Mouse (Mus musculus) hindbrain, postnatal 0 days (tissue): ENCODE measurements at regions not wholly inside any gene's neighbourhood (a gene's known extent, or its start where the extent isn't known, plus 50 kb on each side); places are given as distances from the start of the nearest gene placed in this dataset.

Experiments
- ATAC-seq: fragments of 200-750 bp; cut with Nextera tagmentation; 2 replicates; pipeline ENCODE4 v1.8.0; 2017; ENCODE audit warnings: mild to moderate bottlenecking, moderate TSS enrichment, moderate library complexity
- DNase-seq: peaks from one replicate; pipeline ENCODE4 v3.0.0-alpha.2; 2015; ENCODE audit warnings: low spot score
- H3K27ac ChIP-seq: fragments of 300-500 bp; sonication (generic); 2 replicates; pipeline ENCODE4 v1.5.1; 2014; ENCODE audit warnings: mild to moderate bottlenecking
- H3K27me3 ChIP-seq: fragments of 300-500 bp; sonication (generic); 2 replicates; pipeline ENCODE4 v1.6.1; 2014; ENCODE audit warnings: low read length, mixed read lengths; ENCODE audit not compliant: insufficient read depth
- H3K36me3 ChIP-seq: fragments of 300-500 bp; sonication (generic); 2 replicates; pipeline ENCODE4 v1.6.1; 2014; ENCODE audit warnings: low read length, mixed read lengths; ENCODE audit not compliant: insufficient read depth
- H3K4me1 ChIP-seq: fragments of 300-500 bp; sonication (generic); 2 replicates; pipeline ENCODE4 v1.6.1; 2014; ENCODE audit warnings: antibody characterized with exemption, low read length, mixed read lengths; ENCODE audit not compliant: insufficient read depth
- H3K4me2 ChIP-seq: fragments of 300-500 bp; sonication (generic); 2 replicates; pipeline ENCODE4 v1.6.1; 2014; ENCODE audit warnings: low read depth, mild to moderate bottlenecking, low read length, moderate library complexity, mixed read lengths
- H3K4me3 ChIP-seq: fragments of 300-500 bp; sonication (generic); 2 replicates; pipeline ENCODE4 v1.5.1; 2014; ENCODE audit warnings: low read length
- H3K9ac ChIP-seq: fragments of 300-500 bp; sonication (generic); replicated peaks from 2 replicates; pipeline ENCODE4 v1.6.1; 2014; ENCODE audit warnings: mild to moderate bottlenecking, low read length, moderate library complexity, mixed read lengths
- H3K9me3 ChIP-seq: fragments of 300-500 bp; sonication (generic); 2 replicates; pipeline ENCODE4 v1.6.1; 2016; ENCODE audit warnings: low read length, mixed read lengths
- CTCF ChIP-seq: IDR thresholded peaks from 2 replicates; pipeline ENCODE4 v1.5.1; 2016; ENCODE audit warnings: antibody characterized with exemption, control low read depth, low read depth
- WGBS: fragments of 180-500 bp; shearing (Covaris S2); extraction: QIAGEN DNeasy Blood & Tissue Kit; methylation state at CpG from one replicate; pipeline ENCODE4 v1.1.7; 2014; 5-methylcytosine and 5-hydroxymethylcytosine counted together

GRCm38 (mm10) chr9:31602707-31603106 is 138.4 kb upstream of the Tmem45b start:
- 91% methylated on average over 4 of the region's 4 CpGs for WGBS
- H3K27ac ChIP-seq, result no peak overlapping the region
- no peak overlapping the region for H3K4me2 ChIP-seq
- no peaks in the 10 kb centered on the region for H3K9me3 ChIP-seq
- no peaks in the 10 kb centered on the region for H3K36me3 ChIP-seq
- no peak for DNase-seq
- no peak for TF ChIP-seq CTCF
- no peak overlapping the region for H3K4me3 ChIP-seq
- no peaks in the 10 kb centered on the region for H3K27me3 ChIP-seq
- H3K9ac ChIP-seq, result no peak overlapping the region
- no peaks in the 10 kb centered on the region for H3K4me1 ChIP-seq
- no peak for ATAC-seq

- Histone ChIP-seq H3K9me3 (no peaks in the 10 kb centered on the region), H3K4me1 (no peaks in the 10 kb centered on the region), H3K27me3 (no peaks in the 10 kb centered on the region), H3K9ac (no peak overlapping the region), H3K27ac (no peak overlapping the region), H3K4me2 (no peak overlapping the region), H3K4me3 (no peak overlapping the region), H3K36me3 (no peaks in the 10 kb centered on the region)
- peak; percentile 23 for DNase-seq
- no peak for ATAC-seq
- WGBS, result 70% methylated on average over 7 of the region's 7 CpGs
- TF ChIP-seq CTCF, result no peak
These were observed 130.8 kb upstream of the Tmem45b start for GRCm38 (mm10) chr9:31595096-31595495.

GRCm38 (mm10) chr9:31587671-31588070 is 123.4 kb upstream of the Tmem45b start:
- DNase-seq (no peak), ATAC-seq (no peak)
- Histone ChIP-seq H3K27me3 (no peaks in the 10 kb centered on the region), H3K9me3 (no peaks in the 10 kb centered on the region), H3K36me3 (no peaks in the 10 kb centered on the region), H3K4me2 (no peak overlapping the region), H3K4me3 (no peak overlapping the region), H3K4me1 (no peaks in the 10 kb centered on the region), H3K9ac (no peak overlapping the region), H3K27ac (no peak overlapping the region)
- no peak for TF ChIP-seq CTCF

- no peak for TF ChIP-seq CTCF
- H3K9ac ChIP-seq, result no peak overlapping the region
- H3K4me3 ChIP-seq, result no peak overlapping the region
- H3K4me1 ChIP-seq, result no peaks in the 10 kb centered on the region
- DNase-seq (no peak), ATAC-seq (no peak)
- no peaks in the 10 kb centered on the region for H3K9me3 ChIP-seq
- no peaks in the 10 kb centered on the region for H3K27me3 ChIP-seq
- H3K36me3 ChIP-seq, result no peaks in the 10 kb centered on the region
- no peak overlapping the region for H3K27ac ChIP-seq
- no peak overlapping the region for H3K4me2 ChIP-seq
- WGBS, result 51% methylated on average over 10 of the region's 10 CpGs
These were observed 119.7 kb upstream of the Tmem45b start for GRCm38 (mm10) chr9:31583983-31584382.

GRCm38 (mm10) chr9:31582947-31583346 is 118.7 kb upstream of the Tmem45b start:
- Histone ChIP-seq H3K36me3 (no peaks in the 10 kb centered on the region), H3K4me2 (no peak overlapping the region), H3K4me3 (no peak overlapping the region), H3K9ac (no peak overlapping the region), H3K27ac (no peak overlapping the region), H3K4me1 (no peaks in the 10 kb centered on the region), H3K9me3 (no peaks in the 10 kb centered on the region), H3K27me3 (no peaks in the 10 kb centered on the region)
- WGBS, result 83% methylated on average over 7 of the region's 7 CpGs
- no peak for TF ChIP-seq CTCF
- ATAC-seq, result no peak
- DNase-seq, result no peak

GRCm38 (mm10) chr9:31578506-31579173 is 114.4 kb upstream of the Tmem45b start:
- ATAC-seq (no peak), DNase-seq (no peak)
- H3K9me3 ChIP-seq, result no peaks in the 10 kb centered on the region
- no peak overlapping the region for H3K9ac ChIP-seq
- TF ChIP-seq CTCF, result no peak
- WGBS, result 95% methylated on average over 8 of the region's 8 CpGs
- H3K4me2 ChIP-seq, result no peak overlapping the region
- H3K27ac ChIP-seq, result no peak overlapping the region
- no peak overlapping the region for H3K4me3 ChIP-seq
- no peaks in the 10 kb centered on the region for H3K27me3 ChIP-seq
- no peaks in the 10 kb centered on the region for H3K4me1 ChIP-seq
- H3K36me3 ChIP-seq, result no peaks in the 10 kb centered on the region

- no peak overlapping the region for H3K4me3 ChIP-seq
- no peaks in the 10 kb centered on the region for H3K9me3 ChIP-seq
- peak; percentile 56 for DNase-seq
- H3K27me3 ChIP-seq, result no peaks in the 10 kb centered on the region
- H3K27ac ChIP-seq, result no peak overlapping the region
- no peak for ATAC-seq
- H3K4me1 ChIP-seq, result no peaks in the 10 kb centered on the region
- no peaks in the 10 kb centered on the region for H3K36me3 ChIP-seq
- H3K9ac ChIP-seq, result no peak overlapping the region
- no peak overlapping the region for H3K4me2 ChIP-seq
- WGBS, result 74% methylated on average over 7 of the region's 7 CpGs
- TF ChIP-seq CTCF, result 0 out of 2 replicates have a peak, but pooled peaks have one; percentile 16
These were observed 112.8 kb upstream of the Tmem45b start for GRCm38 (mm10) chr9:31577066-31577465.
